Mouse (Mus musculus) embryonic fibroblast, embryonic 13.5 days (primary cell): Measurements from ENCODE around the gene Slc35d1.

Experiments used
- CTCF ChIP-seq: IDR thresholded peaks from 2 replicates; pipeline ENCODE4 v1.5.1; 2011; ENCODE audit warnings: mild to moderate bottlenecking, control low read depth, low read length, moderate library complexity, borderline replicate concordance; ENCODE audit not compliant: insufficient read depth
- POLR2A ChIP-seq: IDR thresholded peaks from 2 replicates; pipeline ENCODE4 v1.6.1; 2011; ENCODE audit warnings: low read depth, mild to moderate bottlenecking, control low read depth, low read length, moderate library complexity

- TF ChIP-seq POLR2A, result no peak
- no peak for TF ChIP-seq CTCF
Measured at GRCm38 (mm10) chr4:103221789-103222188, 6.8 kb upstream of the Slc35d1 start.
